Mouse (Mus musculus) gastrocnemius, adult 8-10 months (tissue): ENCODE results near the gene Krr1. TPM values are rescaled to one million over a fixed set of nuclear protein-coding genes. Genes with fewer than 3 reads are reported as not detected.
"Not testable (repeated sequence)": the region's sequence is repeated elsewhere in the genome, so short reads cannot be mapped to it uniquely, and the experiment has no call there.

Source experiments
- DNase-seq, 2 experiments: peaks; one replicate each; pipeline ENCODE4 v3.0.0; 2022; ENCODE audit warnings: low spot score in 2 of 2
- total RNA-seq, 4 experiments: library from RNA; stranded (reverse); gene quantifications; 2 replicates each; pipeline ENCODE4 v1.2.4; 2022

Gene Krr1
- total RNA-seq, 4 experiments from 2014 or later, result 24.5 to 29.6 (median 27.4) TPM

DNA sequence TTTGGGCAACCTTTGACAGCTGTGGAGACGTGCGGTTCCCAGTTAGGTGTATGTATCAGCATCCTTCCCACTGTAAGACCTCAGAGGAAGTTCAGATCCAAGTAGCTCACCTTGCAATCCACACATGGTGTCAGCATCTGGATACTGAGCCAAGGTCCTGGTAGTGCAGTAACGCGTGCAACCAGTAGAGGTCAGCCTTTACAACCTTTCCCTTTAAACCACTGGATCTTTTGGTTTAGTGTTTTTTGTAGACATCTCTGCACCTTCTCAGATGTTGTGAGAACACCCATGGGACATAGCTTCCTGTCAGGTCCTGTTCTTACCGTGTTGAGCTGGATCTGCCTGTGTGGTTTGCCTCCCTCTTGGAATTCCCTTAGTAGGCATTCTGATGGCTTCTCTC lies 5.1 kb downstream of the Krr1 start:
- peak; percentile 32 to 35 for DNase-seq

- no peak for DNase-seq
These were observed 10.6 kb downstream of the Krr1 start for GRCm38 (mm10) chr10:111983070-111983469.

DNA sequence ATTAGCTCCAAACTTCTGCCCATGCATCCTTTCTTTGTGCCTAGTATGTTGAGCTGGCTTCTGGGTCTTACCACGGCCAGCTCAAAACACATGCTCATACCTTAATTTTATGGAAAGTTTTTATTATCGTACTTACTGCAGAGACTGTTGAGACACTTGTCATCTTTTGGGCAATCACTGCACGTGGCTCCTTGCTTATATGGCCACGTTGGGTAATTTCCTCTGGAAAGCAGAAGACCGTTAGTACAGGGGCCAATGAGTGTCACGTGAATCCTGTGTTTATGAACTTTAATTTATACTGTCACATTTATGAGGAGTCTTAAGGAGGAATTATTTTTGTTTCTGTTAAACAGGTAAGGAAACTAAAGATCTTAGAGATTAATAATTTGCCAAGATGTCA lies 14.0 kb downstream of the Krr1 start:
- DNase-seq, result no peak

DNA sequence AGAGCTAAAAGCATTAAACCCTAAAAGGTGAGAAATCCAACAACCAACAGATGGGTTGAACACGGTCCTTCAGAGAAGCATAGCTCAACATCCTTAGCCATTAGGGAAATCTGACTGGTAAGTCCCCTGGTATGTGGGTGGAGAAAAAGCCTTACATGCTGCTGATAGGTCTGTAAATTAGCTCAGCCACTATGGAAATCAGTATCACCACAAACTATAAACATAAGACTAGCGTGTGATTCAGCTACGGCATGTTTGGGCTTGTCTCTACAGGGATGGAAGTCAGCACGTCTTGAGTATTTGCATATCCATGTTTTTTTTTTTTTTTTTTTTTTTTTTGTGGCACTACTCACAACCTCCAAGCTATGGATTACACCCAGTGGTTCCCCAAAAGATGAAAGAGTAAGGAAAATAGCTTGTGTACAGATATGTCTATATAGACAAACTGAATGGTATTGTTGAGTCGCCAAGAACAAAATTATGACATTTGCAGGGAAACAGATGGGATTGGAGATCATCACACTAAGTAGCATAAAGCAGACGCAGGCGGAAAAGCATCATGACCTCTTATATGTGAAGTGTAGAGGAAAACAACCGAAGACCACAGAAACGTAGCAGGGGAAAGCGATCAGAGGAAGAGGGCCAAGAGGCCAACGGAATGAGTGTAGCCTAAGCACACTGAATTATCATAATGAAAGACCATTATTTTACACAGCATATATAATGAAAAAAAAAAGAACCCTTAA lies 23.5 kb downstream of the Krr1 start:
- DNase-seq, result no peak

- no peak for DNase-seq
These were observed 24.1 kb downstream of the Krr1 start for GRCm38 (mm10) chr10:111996549-111996904.

DNA sequence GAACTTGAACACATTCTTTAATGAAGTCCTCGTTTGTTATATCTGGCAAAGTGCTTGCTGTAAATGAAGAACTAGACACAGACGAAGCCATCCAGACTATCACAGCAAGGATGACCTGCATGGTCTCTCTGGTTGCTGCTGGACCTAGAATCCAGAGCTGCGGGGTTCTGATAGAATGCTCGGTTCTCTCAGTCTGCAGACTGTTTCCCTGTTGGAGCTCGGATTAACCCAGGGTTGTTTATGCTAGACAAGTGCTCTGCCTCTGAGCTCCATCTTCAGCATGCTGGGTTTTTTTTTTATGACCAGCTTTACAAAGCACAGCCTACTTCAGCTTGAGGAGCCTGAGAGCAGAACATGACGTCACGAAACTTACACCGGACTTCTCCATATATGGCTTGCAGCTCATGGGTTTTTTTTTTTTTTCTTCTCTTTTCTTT lies 24.5 kb downstream of the Krr1 start:
- no peak for DNase-seq

DNA sequence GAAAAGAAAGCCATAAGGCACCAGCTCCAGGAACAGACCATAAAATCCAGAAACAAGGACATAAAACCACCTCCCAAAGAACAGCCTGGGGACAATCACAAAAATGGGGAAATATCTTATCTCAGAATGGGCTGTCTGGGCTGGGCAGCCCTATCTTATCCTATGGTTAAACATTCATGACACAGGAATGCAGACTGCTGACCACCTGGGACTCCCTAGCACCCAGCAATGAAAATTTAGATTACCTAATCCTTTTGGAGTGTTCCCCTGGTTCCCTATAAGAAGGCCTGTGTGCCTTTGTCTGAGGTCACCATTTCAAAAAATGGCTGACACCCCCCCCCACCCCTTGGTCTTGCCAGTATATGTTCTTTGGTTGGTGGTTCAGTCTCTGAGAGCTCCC lies 25.2 kb downstream of the Krr1 start:
- DNase-seq, result no peak

- DNase-seq, result no peak
These were observed 27.3 kb downstream of the Krr1 start for GRCm38 (mm10) chr10:111999765-112000164.

DNA sequence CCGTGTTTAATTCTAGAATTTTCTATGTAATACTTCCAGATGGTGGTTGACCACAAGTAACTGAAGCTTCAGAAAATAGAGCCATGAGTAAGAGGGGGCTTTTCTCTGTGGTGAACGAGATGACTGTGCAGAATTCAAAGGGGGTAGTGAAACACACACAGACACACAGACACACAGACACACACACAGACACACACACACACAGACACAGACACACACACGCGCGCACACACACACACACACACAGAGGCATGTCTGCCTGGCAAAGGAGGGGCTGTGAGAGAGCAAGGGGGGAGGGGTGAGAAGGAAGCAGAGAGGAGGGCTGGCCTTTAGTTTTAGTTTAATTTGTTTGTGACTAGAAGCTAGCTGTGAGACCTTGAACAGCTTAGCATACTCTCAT lies 28.1 kb downstream of the Krr1 start:
- DNase-seq, result no peak

GRCm38 (mm10) chr10:112001350-112001749 lies 28.9 kb downstream of the Krr1 start:
- no peak for DNase-seq

- DNase-seq, result no peak
These were observed 29.5 kb downstream of the Krr1 start for GRCm38 (mm10) chr10:112001756-112002520.

GRCm38 (mm10) chr10:112002544-112003215 lies 30.2 kb downstream of the Krr1 start, which contains the start of gene Glipr1:
TSS of gene Glipr1 (minus strand) at chr10:112002631.
- DNase-seq, result no peak

GRCm38 (mm10) chr10:112009511-112009910 lies 37.0 kb downstream of the Krr1 start:
- not testable (repeated sequence) for DNase-seq

- DNase-seq, result no peak
These were observed 51.1 kb downstream of the Krr1 start for GRCm38 (mm10) chr10:112023585-112023984.

- not testable (repeated sequence) for DNase-seq
These were observed 56.2 kb downstream of the Krr1 start for GRCm38 (mm10) chr10:112028689-112029088.

Other genes with a start within 250 kb of the Krr1 start
- gene Glipr1, start 30.0 kb downstream of the Krr1 start, total RNA-seq, result under 1 TPM in 2 of 4 experiments, not detected in 2; 0.27 to 0.90 TPM
- gene Glipr1l1, start 87.5 kb downstream of the Krr1 start, total RNA-seq, result not detected
- gene Glipr1l2, start 110.7 kb downstream of the Krr1 start, total RNA-seq, result not detected
- gene Glipr1l3, start 187.7 kb downstream of the Krr1 start, total RNA-seq, result not detected
- not detected for gene Caps2, start 191.0 kb downstream of the Krr1 start, total RNA-seq